Mouse (Mus musculus) lung, postnatal 10 days (tissue): ENCODE measurements around the gene 9430038I01Rik.
A peak's percentile ranks its signal among the peaks of the same experiment; 100 is the strongest.
"Not testable (repeated sequence)": the region's sequence is repeated elsewhere in the genome, so short reads cannot be mapped to it uniquely, and the experiment has no call there.

Source experiments
- DNase-seq: peaks from one replicate; pipeline ENCODE4 v3.0.0; 2021

The 9430038I01Rik gene

GRCm38 (mm10) chr7:137410337-137411197 lies at the start of gene 9430038I01Rik:
9430038I01Rik (minus strand) TSS chr7:137410762.
- peak; percentile 97 for DNase-seq

- no peak for DNase-seq
Measured at GRCm38 (mm10) chr7:137445321-137445720, 34.8 kb upstream of the 9430038I01Rik start.

GRCm38 (mm10) chr7:137442951-137443350 lies 32.4 kb upstream of the 9430038I01Rik start:
- no peak for DNase-seq

DNA sequence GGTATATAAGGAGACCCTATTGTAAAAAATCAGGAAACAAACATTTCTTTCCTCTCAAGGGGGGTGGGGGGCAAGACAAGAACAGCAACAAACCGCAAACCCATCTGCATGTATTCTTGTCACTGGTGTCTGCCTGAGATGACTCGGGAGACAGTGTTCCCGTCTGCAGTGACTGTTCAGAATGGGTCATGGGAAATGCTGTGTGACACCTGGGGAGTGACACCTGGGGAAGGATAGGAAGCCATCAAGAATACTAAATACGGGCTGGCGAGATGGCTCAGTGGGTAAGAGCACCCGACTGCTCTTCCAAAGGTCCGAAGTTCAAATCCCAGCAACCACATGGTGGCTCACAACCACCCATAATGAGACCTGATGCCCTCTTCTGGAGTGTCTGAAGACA lies 28.4 kb upstream of the 9430038I01Rik start:
- DNase-seq: not testable (repeated sequence)

DNA sequence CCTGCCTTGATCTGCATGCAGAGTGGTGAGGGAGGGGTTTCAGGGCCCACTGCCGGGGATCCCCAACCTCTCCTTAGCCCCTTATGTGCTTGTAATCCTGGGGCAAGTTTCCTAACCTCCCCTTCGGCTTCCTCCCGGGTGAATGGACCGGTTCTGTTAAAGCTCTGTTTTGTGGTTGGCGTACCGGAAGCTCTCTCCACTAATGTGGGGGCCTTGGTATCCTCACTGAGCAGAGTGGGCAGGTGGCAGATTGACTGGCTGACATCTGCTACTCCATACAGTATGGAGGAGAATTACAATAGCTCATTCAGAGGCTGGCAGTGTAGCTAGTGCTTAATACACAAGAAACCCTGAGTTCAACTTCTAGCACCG lies 27.6 kb upstream of the 9430038I01Rik start:
- no peak for DNase-seq

GRCm38 (mm10) chr7:137437440-137438178 lies 27.0 kb upstream of the 9430038I01Rik start, which contains the start of gene Glrx3:
Glrx3 (plus strand) TSS chr7:137437614.
- DNase-seq: peak; percentile 97

- DNase-seq: no peak
Measured at GRCm38 (mm10) chr7:137436901-137437300, 26.3 kb upstream of the 9430038I01Rik start.

DNA sequence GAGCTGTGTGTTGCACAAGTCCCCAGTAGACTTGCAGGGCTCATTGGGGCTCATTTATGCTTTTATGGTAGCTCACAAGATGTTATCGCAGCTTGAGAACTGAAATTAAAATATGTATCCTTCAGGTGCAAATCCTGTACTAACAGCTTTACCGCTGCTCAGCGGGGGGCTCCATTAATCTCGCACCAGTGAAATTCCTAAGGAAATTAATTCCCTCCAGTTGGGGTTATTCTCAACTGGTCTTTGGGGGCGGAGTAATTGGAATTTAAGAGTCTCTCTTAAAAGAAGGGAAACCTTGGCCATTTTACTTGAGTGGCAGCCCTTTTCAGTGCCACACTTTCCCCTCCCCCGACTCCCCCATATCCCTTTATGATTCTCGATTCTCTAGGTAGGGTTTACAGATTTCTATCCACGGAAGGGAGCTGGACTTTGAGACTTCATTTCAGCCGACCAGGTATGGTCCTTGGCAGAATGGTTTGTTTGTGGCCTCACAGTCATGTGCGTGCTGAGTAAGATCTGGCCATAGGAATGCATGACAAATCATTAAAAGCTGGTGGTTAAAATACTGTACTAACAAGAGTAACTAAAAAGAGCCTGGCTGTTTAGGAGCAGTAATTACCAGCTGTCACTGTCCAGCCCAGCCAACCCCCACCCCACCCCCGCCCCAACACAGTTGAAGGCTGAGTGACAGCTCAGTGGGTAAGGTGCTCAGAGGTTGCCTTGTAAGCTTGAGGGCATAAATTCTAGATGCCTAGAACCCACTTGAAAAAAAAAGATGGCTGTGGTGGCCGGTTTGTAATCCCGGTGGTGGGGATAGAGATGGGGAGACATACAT lies 21.4 kb upstream of the 9430038I01Rik start:
- no peak for DNase-seq

GRCm38 (mm10) chr7:137426693-137427092 lies 16.1 kb upstream of the 9430038I01Rik start:
- no peak for DNase-seq

- no peak for DNase-seq
Measured at GRCm38 (mm10) chr7:137421236-137421635, 10.7 kb upstream of the 9430038I01Rik start.

- no peak for DNase-seq
Measured at GRCm38 (mm10) chr7:137420550-137420949, 10.0 kb upstream of the 9430038I01Rik start.

DNA sequence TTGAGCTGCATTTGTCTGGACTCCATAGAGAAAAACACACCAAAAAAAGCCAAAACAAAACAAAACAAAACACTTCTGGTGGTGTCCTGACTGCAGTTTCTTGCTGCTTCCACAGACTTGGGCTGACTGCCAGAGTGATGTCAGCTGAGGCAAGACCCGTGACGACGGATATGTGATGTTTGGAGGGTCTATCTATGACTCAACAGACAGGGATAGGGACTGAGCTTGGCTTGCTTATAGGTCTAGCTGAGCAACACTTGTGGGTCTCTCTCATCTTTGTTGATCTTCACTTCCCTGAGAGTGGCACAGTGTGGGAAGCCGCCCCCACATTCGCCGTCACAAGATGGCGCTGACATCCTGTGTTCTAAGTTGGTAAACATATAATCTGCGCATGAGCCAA lies 4.1 kb upstream of the 9430038I01Rik start:
- DNase-seq: no peak

GRCm38 (mm10) chr7:137407428-137408058 lies 3.0 kb downstream of the 9430038I01Rik start:
- no peak for DNase-seq

DNA sequence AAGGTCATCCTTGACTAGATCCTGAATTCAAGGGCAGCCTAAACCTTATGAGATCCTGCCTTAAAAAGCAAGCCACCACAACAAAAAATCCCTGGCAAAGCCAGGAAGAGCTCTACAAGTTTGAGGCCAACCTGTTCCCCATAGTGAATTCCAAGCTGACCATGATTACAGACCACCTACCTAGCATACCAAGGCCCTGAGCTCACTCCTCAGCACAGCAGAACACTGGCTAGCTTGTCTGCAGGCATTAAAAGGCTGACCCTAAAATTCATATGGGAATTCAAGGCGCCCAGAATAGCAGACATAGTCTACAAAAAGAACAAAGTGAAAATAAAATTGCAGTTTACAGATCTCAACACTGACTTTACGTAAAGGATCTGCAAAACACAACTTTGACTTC lies 6.4 kb downstream of the 9430038I01Rik start:
- no peak for DNase-seq

DNA sequence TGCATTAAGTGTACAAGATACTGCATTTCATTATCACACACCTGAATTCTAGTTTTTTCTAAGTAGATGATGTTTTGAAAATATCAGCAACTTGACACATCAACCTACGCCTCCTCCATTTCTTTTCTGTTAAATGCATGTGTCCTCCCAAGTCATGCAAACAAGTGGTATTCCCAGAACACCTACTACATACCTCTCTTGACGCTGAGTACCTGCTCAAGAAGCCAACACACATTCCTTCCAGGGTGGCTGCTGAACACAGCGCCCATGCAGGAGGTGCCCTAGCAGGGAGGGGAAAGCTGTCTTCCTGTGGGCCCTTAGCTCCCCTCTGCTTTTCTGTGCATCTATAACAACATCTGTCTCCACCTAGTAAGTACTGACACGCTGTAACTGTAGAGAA lies 11.6 kb downstream of the 9430038I01Rik start:
- no peak for DNase-seq

GRCm38 (mm10) chr7:137397361-137397910 lies 13.1 kb downstream of the 9430038I01Rik start:
- DNase-seq: no peak

- no peak for DNase-seq
Measured at GRCm38 (mm10) chr7:137395421-137395820, 15.1 kb downstream of the 9430038I01Rik start.

- DNase-seq: no peak
Measured at GRCm38 (mm10) chr7:137387863-137388262, 22.7 kb downstream of the 9430038I01Rik start.

DNA sequence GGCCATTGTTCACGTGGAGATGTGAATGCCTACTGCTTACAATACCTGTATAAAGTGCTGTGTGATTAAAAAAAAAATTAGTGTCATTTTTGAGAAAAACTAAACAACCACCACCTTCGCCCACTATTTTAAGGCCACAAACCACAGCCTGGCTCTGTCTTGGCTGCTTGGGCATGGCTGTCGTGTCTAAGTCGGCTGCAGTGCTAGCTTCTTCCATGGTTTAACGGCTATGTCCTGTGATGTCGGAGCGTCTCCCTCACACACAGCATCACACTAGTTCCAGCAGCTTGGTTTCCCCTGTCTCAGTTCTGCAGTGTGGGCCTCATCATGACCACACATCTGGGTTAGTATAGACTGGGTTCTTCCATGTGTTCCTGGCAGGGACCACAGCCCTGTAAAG lies 35.6 kb downstream of the 9430038I01Rik start:
- DNase-seq: no peak

DNA sequence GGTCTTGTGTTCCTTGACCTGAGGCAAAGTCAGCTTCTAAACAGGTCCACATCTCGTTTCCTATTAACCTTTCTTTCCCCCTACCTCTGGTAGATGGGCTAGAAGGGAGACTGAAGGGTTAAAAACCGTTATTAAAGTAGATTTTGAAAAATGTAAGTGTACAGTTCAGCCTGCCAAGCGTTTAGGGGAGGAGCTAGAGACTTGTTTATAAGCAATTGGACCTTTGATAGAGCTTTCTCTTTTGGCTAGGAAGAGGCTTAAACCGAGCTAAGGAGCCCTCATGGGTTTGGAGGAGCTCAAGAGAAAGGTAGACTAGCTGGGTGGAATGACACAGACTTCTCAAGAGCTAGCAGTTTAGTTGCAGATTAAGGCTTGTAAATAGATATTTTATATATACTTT lies 38.8 kb downstream of the 9430038I01Rik start:
- no peak for DNase-seq

- DNase-seq: no peak
Measured at GRCm38 (mm10) chr7:137370175-137370574, 40.4 kb downstream of the 9430038I01Rik start.

GRCm38 (mm10) chr7:137366736-137367135 lies 43.8 kb downstream of the 9430038I01Rik start:
- no peak for DNase-seq
